Mouse (Mus musculus) ES-Bruce4 (cell line): ENCODE results near the gene Trnau1ap.

Experiments used
- CTCF ChIP-seq: IDR thresholded peaks from one replicate; pipeline ENCODE4 v1.8.1; 2011; ENCODE audit warnings: low read depth, low read length
- POLR2A ChIP-seq: IDR thresholded peaks from one replicate; pipeline ENCODE4 v1.8.1; 2011; ENCODE audit warnings: low read length; ENCODE audit not compliant: insufficient read depth

DNA sequence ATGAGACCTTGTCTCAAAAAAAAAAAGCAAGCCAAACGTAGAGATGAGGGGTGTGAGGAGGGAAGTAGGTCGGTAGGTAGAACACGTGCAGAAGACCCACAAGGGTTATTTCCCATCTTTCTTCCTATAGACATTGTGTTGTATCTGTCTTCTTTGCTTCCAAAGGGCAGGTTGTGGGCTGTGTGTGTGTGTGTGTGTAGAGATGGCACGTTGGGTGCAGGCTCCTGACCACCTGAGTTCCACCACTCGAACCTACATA is 67.1 kb downstream of the Trnau1ap start:
- TF ChIP-seq POLR2A: no peak
- TF ChIP-seq CTCF: no peak
